Mouse (Mus musculus): ENCODE measurements around the gene Nagk. TPM values are rescaled to one million over a fixed set of nuclear protein-coding genes. Genes with fewer than 3 reads are reported as not detected.

The Nagk gene
- 31.6 TPM for polyA plus RNA-seq (2017; shearing (Covaris generic))

GRCm38 (mm10) chr6:83794760-83795296 is at the start of gene Nagk:
TSS of gene Nagk (plus strand) at chr6:83794982.

DNA sequence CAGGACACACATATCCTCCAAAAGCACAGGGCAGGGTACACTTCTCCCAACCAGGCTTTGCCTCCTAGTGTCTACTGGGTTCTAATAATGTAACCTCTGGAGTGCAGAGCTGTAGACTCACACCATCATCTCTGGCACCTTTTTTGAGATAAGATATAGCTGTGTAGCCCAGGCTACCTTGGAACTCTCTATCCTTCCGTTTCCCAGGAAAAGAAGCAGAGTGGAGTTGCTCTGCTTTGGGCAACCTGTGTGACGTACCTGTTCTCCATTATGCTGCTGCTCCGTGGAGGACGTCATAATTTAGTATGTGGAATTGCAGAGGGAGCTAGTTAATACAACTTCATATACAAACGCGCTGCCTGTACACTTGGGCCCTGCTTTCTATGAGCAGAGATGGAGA is 32.4 kb upstream of the Nagk start, which contains the start of gene Ankrd53:
Ankrd53 (plus strand) TSS at position 301 of the 400 bp plus-strand sequence.

GRCm38 (mm10) chr6:83775638-83776293 is 19.0 kb upstream of the Nagk start, which contains the start of gene Tex261:
TSS of gene Tex261 (minus strand) at chr6:83775813.

DNA sequence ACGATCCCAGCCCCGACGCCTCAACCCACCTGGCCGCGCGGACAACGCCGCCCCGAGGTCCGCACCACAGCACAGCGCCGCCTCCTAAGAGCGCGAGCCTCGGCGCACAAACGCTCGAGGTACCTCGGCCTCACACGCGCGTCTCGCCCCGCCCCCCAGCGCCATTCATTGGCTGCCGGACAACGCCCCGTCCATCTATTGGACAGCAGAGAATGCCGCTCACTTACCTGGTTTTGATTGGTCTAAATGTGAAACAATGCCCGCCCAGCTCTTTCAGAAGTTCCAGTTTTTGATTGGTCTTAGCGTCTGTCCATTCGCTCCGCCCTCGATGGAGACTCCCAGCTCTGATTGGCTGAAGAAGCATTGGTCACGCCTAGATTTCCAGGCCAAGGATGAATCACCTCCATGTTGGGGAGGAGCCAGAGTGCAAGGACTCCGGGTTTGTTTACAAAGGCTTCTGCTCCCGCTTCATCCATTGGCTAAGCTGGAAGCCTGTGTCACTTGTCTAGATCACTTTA is 36.9 kb downstream of the Nagk start, which contains the start of gene Paip2b:
Paip2b (minus strand) TSS at position 136 of the 518 bp plus-strand sequence.

Other genes with a start within 250 kb of the Nagk start
- 45.0 TPM for gene Stambp, start 222.3 kb upstream of the Nagk start, polyA plus RNA-seq (2017; shearing (Covaris generic))
- gene Clec4f, start 138.8 kb upstream of the Nagk start, polyA plus RNA-seq (2017; shearing (Covaris generic)) = not detected
- not detected for gene Cd207, start 117.1 kb upstream of the Nagk start, polyA plus RNA-seq (2017; shearing (Covaris generic))
- 0.37 TPM for gene Vax2, start 83.7 kb upstream of the Nagk start, polyA plus RNA-seq (2017; shearing (Covaris generic))
- gene Atp6v1b1, start 52.0 kb upstream of the Nagk start, polyA plus RNA-seq (2017; shearing (Covaris generic)) = not detected
- gene Ankrd53, start 32.3 kb upstream of the Nagk start, polyA plus RNA-seq (2017; shearing (Covaris generic)) = 0.22 TPM
- gene Tex261, start 19.2 kb upstream of the Nagk start, polyA plus RNA-seq (2017; shearing (Covaris generic)) = 107 TPM
- 43.1 TPM for gene Paip2b, start 36.8 kb downstream of the Nagk start, polyA plus RNA-seq (2017; shearing (Covaris generic))
- gene Zfp638, start 72.1 kb downstream of the Nagk start, polyA plus RNA-seq (2017; shearing (Covaris generic)) = 162 TPM
- gene Dysf, start 213.6 kb downstream of the Nagk start, polyA plus RNA-seq (2017; shearing (Covaris generic)) = 0.27 TPM